Mouse (Mus musculus) forebrain, embryonic 13.5 days (tissue): ENCODE measurements around the gene Sh3bp5l. TPM values are rescaled to one million over a fixed set of nuclear protein-coding genes. Genes with fewer than 3 reads are reported as not detected.
"Not testable (repeated sequence)": the region's sequence is repeated elsewhere in the genome, so short reads cannot be mapped to it uniquely, and the experiment has no call there.

ENCODE experiments used
- ATAC-seq: fragments of 200-750 bp; cut with Nextera tagmentation; 2 replicates; pipeline ENCODE4 v1.8.0; 2017
- H3K27ac ChIP-seq: fragments of 300-500 bp; sonication (generic); 2 replicates; pipeline ENCODE4 v1.5.1; 2015; ENCODE audit warnings: inconsistent platforms, mild to moderate bottlenecking, moderate library complexity
- H3K27me3 ChIP-seq: fragments of 300-500 bp; sonication (generic); 2 replicates; pipeline ENCODE4 v1.6.1; 2015; ENCODE audit warnings: mild to moderate bottlenecking, inconsistent platforms
- H3K36me3 ChIP-seq: fragments of 300-500 bp; sonication (generic); 2 replicates; pipeline ENCODE4 v1.6.1; 2015; ENCODE audit warnings: mild to moderate bottlenecking, inconsistent platforms; ENCODE audit not compliant: poor library complexity, severe bottlenecking
- H3K4me1 ChIP-seq: fragments of 300-500 bp; sonication (generic); 2 replicates; pipeline ENCODE4 v1.6.1; 2015; ENCODE audit warnings: inconsistent platforms
- H3K4me2 ChIP-seq: fragments of 300-500 bp; sonication (generic); 2 replicates; pipeline ENCODE4 v1.6.1; 2015; ENCODE audit warnings: inconsistent platforms, mild to moderate bottlenecking, moderate library complexity
- H3K4me3 ChIP-seq: fragments of 300-500 bp; sonication (generic); 2 replicates; pipeline ENCODE4 v1.5.1; 2015; ENCODE audit warnings: mild to moderate bottlenecking, inconsistent platforms
- H3K9ac ChIP-seq: fragments of 300-500 bp; sonication (generic); 2 replicates; pipeline ENCODE4 v1.6.1; 2015; ENCODE audit warnings: mild to moderate bottlenecking, inconsistent platforms
- H3K9me3 ChIP-seq: fragments of 300-500 bp; sonication (generic); replicated peaks from 2 replicates; pipeline ENCODE4 v1.6.1; 2016; ENCODE audit warnings: inconsistent platforms
- WGBS: fragments of 180-500 bp; shearing (Covaris S2); methylation state at CpG from one replicate; pipeline ENCODE4 v1.1.7; 2015; 5-methylcytosine and 5-hydroxymethylcytosine counted together
- polyA plus RNA-seq: library from polyadenylated mRNA; unstranded; fragments of >200 nt; fragmentation: Nextera tagmentation; extraction: Ambion mirVana; gene quantifications from 2 replicates; pipeline ENCODE4 v1.2.1, GENCODE M21; 2015

Sh3bp5l gene
- polyA plus RNA-seq, 1 experiment from 2014 or later: 43.9 TPM

GRCm38 (mm10) chr11:58357844-58358534 is 27.5 kb downstream of the Sh3bp5l start:
- 83% methylated on average over 6 of the region's 6 CpGs for WGBS
- no peak overlapping the region for H3K4me3 ChIP-seq
- H3K4me2 ChIP-seq: no peak overlapping the region
- H3K36me3 ChIP-seq: no peaks in the 10 kb centered on the region
- no peak overlapping the region for H3K9ac ChIP-seq
- no peak for ATAC-seq
- H3K27ac ChIP-seq: no peak overlapping the region
- no peaks in the 10 kb centered on the region for H3K9me3 ChIP-seq
- H3K27me3 ChIP-seq: no peaks in the 10 kb centered on the region
- no peaks in the 10 kb centered on the region for H3K4me1 ChIP-seq

GRCm38 (mm10) chr11:58362562-58362961 is 32.0 kb downstream of the Sh3bp5l start:
- H3K27me3 ChIP-seq, ATAC-seq: not testable (repeated sequence)

GRCm38 (mm10) chr11:58364454-58364853 is 33.9 kb downstream of the Sh3bp5l start:
- H3K9me3 ChIP-seq: no peaks in the 10 kb centered on the region
- no peaks in the 10 kb centered on the region for H3K4me1 ChIP-seq
- no peaks in the 10 kb centered on the region for H3K27me3 ChIP-seq
- no peak overlapping the region for H3K9ac ChIP-seq
- no peak overlapping the region for H3K4me3 ChIP-seq
- 57% methylated on average over 3 of the region's 3 CpGs for WGBS
- H3K4me2 ChIP-seq: no peak overlapping the region
- H3K36me3 ChIP-seq: no peaks in the 10 kb centered on the region
- ATAC-seq: no peak
- no peak overlapping the region for H3K27ac ChIP-seq

More at GRCm38 (mm10) chr11:58362562-58362961, 32.0 kb downstream of the Sh3bp5l start:
- H3K4me2 ChIP-seq, H3K27ac ChIP-seq, H3K4me3 ChIP-seq, H3K9ac ChIP-seq, H3K4me1 ChIP-seq, H3K9me3 ChIP-seq, H3K36me3 ChIP-seq: not testable (repeated sequence)
- no CpG with 5 or more reads among the region's 6 CpGs for WGBS

GRCm38 (mm10) chr11:58366191-58366590 is 35.7 kb downstream of the Sh3bp5l start:
- H3K4me1 ChIP-seq, H3K9ac ChIP-seq: not testable (repeated sequence)

GRCm38 (mm10) chr11:58377273-58377672 is 46.7 kb downstream of the Sh3bp5l start:
- H3K9ac ChIP-seq: no peak overlapping the region
- no peak overlapping the region for H3K4me3 ChIP-seq
- no peaks in the 10 kb centered on the region for H3K9me3 ChIP-seq
- no peaks in the 10 kb centered on the region for H3K36me3 ChIP-seq
- no peak overlapping the region for H3K4me2 ChIP-seq
- no peaks in the 10 kb centered on the region for H3K27me3 ChIP-seq
- no peaks in the 10 kb centered on the region for H3K4me1 ChIP-seq
- H3K27ac ChIP-seq: no peak overlapping the region
- no peak for ATAC-seq
- 93% methylated on average over 2 of the region's 2 CpGs for WGBS

More at GRCm38 (mm10) chr11:58366191-58366590, 35.7 kb downstream of the Sh3bp5l start:
- WGBS: no CpG with 5 or more reads among the region's 6 CpGs
- H3K36me3 ChIP-seq, H3K4me2 ChIP-seq, H3K27ac ChIP-seq, H3K4me3 ChIP-seq, H3K27me3 ChIP-seq, H3K9me3 ChIP-seq, ATAC-seq: not testable (repeated sequence)

GRCm38 (mm10) chr11:58377686-58378085 is 47.2 kb downstream of the Sh3bp5l start:
- Histone ChIP-seq H3K9me3 (no peaks in the 10 kb centered on the region), H3K4me2 (no peak overlapping the region), H3K9ac (no peak overlapping the region), H3K27ac (no peak overlapping the region), H3K4me3 (no peak overlapping the region), H3K4me1 (no peaks in the 10 kb centered on the region), H3K27me3 (no peaks in the 10 kb centered on the region), H3K36me3 (no peaks in the 10 kb centered on the region)
- 71% methylated on average over 1 of the region's 1 CpGs for WGBS
- ATAC-seq: no peak

GRCm38 (mm10) chr11:58378763-58379278 is 48.3 kb downstream of the Sh3bp5l start, which contains the start of gene Lypd8:
Gene Lypd8 (plus strand): TSS chr11:58379043.
- 75% methylated on average over 3 of the region's 3 CpGs for WGBS

GRCm38 (mm10) chr11:58379516-58379915 is 49.0 kb downstream of the Sh3bp5l start:
- H3K4me3 ChIP-seq: no peak overlapping the region
- H3K27ac ChIP-seq: no peak overlapping the region
- WGBS: 100% methylated on average over 1 of the region's 1 CpGs
- H3K9ac ChIP-seq: no peak overlapping the region
- H3K4me1 ChIP-seq: no peaks in the 10 kb centered on the region
- H3K4me2 ChIP-seq: no peak overlapping the region
- ATAC-seq: no peak
- no peaks in the 10 kb centered on the region for H3K27me3 ChIP-seq
- no peaks in the 10 kb centered on the region for H3K36me3 ChIP-seq
- H3K9me3 ChIP-seq: no peaks in the 10 kb centered on the region

More at GRCm38 (mm10) chr11:58378763-58379278, 48.3 kb downstream of the Sh3bp5l start, which contains the start of gene Lypd8:
- ATAC-seq: no peak
- Histone ChIP-seq H3K9me3 (no peaks in the 10 kb centered on the region), H3K9ac (no peak within 1 kb of the TSS), H3K27me3 (no peaks in the 10 kb centered on the region), H3K4me1 (no peaks in the 10 kb centered on the region), H3K4me3 (no peak within 1 kb of the TSS), H3K4me2 (no peak within 1 kb of the TSS), H3K36me3 (no peaks in the 10 kb centered on the region), H3K27ac (no peak within 1 kb of the TSS)

- Histone ChIP-seq H3K4me2 (no peak overlapping the region), H3K36me3 (no peaks in the 10 kb centered on the region), H3K4me1 (no peaks in the 10 kb centered on the region), H3K9me3 (no peaks in the 10 kb centered on the region), H3K27me3 (no peaks in the 10 kb centered on the region), H3K4me3 (no peak overlapping the region), H3K9ac (no peak overlapping the region), H3K27ac (no peak overlapping the region)
- WGBS: 93% methylated on average over 6 of the region's 6 CpGs
- ATAC-seq: no peak
Observed at GRCm38 (mm10) chr11:58382471-58382870, 51.9 kb downstream of the Sh3bp5l start.

Other genes starting within 250 kb of the Sh3bp5l start
- 0.15 and 0.19 TPM in 2 replicates for gene Gm12248, start 237.6 kb upstream of the Sh3bp5l start, polyA plus RNA-seq
- gene Cnot8, start 226.6 kb upstream of the Sh3bp5l start, polyA plus RNA-seq: 124 and 129 TPM in 2 replicates
- 13.9 and 21.2 TPM in 2 replicates for gene Gemin5, start 162.2 kb upstream of the Sh3bp5l start, polyA plus RNA-seq
- 119 and 135 TPM in 2 replicates for gene Mrpl22, start 159.1 kb upstream of the Sh3bp5l start, polyA plus RNA-seq
- 0.83 and 0.94 TPM in 2 replicates for gene Igtp, start 131.2 kb upstream of the Sh3bp5l start, polyA plus RNA-seq
- gene Irgm2, start 131.1 kb upstream of the Sh3bp5l start, polyA plus RNA-seq: 0.29 and 0.49 TPM in 2 replicates
- gene 4930438A08Rik, start 55.9 kb upstream of the Sh3bp5l start, polyA plus RNA-seq: not detected in 2 replicates
- gene Zfp692, start 23.7 kb upstream of the Sh3bp5l start, polyA plus RNA-seq: 28.9 and 31.4 TPM in 2 replicates
- 38.1 and 40.5 TPM in 2 replicates for gene Zfp672, start 385 bp upstream of the Sh3bp5l start, polyA plus RNA-seq
- 0.31 TPM in 1 of 2 replicates, not detected in the other for gene Lypd8, start 48.3 kb downstream of the Sh3bp5l start, polyA plus RNA-seq
- not detected in 2 replicates for gene 1810065E05Rik, start 90.4 kb downstream of the Sh3bp5l start, polyA plus RNA-seq
- gene Gm12253, start 101.8 kb downstream of the Sh3bp5l start, polyA plus RNA-seq: not detected in 2 replicates
- gene Lypd9, start 122.2 kb downstream of the Sh3bp5l start, polyA plus RNA-seq: not detected in 2 replicates
- not detected in 2 replicates for gene Olfr30, start 131.5 kb downstream of the Sh3bp5l start, polyA plus RNA-seq
- gene Olfr332, start 161.8 kb downstream of the Sh3bp5l start, polyA plus RNA-seq: not detected in 2 replicates
- gene Olfr331, start 171.8 kb downstream of the Sh3bp5l start, polyA plus RNA-seq: not detected in 2 replicates
- not detected in 2 replicates for gene Olfr330, start 204.1 kb downstream of the Sh3bp5l start, polyA plus RNA-seq
- gene Olfr329-ps, start 215.7 kb downstream of the Sh3bp5l start, polyA plus RNA-seq: not detected in 2 replicates
- gene Olfr328, start 224.9 kb downstream of the Sh3bp5l start, polyA plus RNA-seq: not detected in 2 replicates
- not detected in 2 replicates for gene Olfr224, start 239.8 kb downstream of the Sh3bp5l start, polyA plus RNA-seq
- gene Olfr325, start 247.0 kb downstream of the Sh3bp5l start, polyA plus RNA-seq: not detected in 2 replicates